Comparison of ENCODE assay signal across 11 mouse cellular contexts in genomic region chr5:145147748-145148147, GRCm38 (mm10).
"Had no signal": no experiment of that assay in that cellular context is flagged by ENCODE, and none has a peak within 500 bp of the region (broad histone marks: within the 10 kb centered on the region; RNA-seq: fewer than 3 reads in every experiment).

No protein-coding gene starts in this region.

- H3K9me3 ChIP-seq: limb, embryonic 12.5 days; lung, embryonic 15.5 days; megakaryocyte, embryonic 14.5 days; midbrain, embryonic 15.5 days; neural tube, embryonic 12.5 days had no signal

- H3K4me1 ChIP-seq: limb, embryonic 12.5 days; lung, embryonic 15.5 days; midbrain, embryonic 15.5 days; neural tube, embryonic 12.5 days had no signal

- DNase-seq: lung, postnatal 14 days; thymus, postnatal 4 days had no signal

- H3K27ac ChIP-seq: hindbrain, embryonic 14.5 days; limb, embryonic 12.5 days; lung, embryonic 15.5 days; macrophage; midbrain, embryonic 15.5 days; neural tube, embryonic 12.5 days had no signal

- H3K4me2 ChIP-seq: hindbrain, embryonic 14.5 days; limb, embryonic 12.5 days; liver, embryonic 11.5 days; lung, embryonic 15.5 days; midbrain, embryonic 11.5 days; midbrain, embryonic 15.5 days; neural tube, embryonic 12.5 days had no signal

- H3K9ac ChIP-seq: hindbrain, embryonic 14.5 days; limb, embryonic 12.5 days; lung, embryonic 15.5 days; midbrain, embryonic 15.5 days; neural tube, embryonic 12.5 days had no signal

- H3K27me3 ChIP-seq: limb, embryonic 12.5 days; lung, embryonic 15.5 days; megakaryocyte, embryonic 14.5 days; midbrain, embryonic 15.5 days; neural tube, embryonic 12.5 days had no signal

- ATAC-seq: midbrain, embryonic 15.5 days had no signal

- H3K4me3 ChIP-seq: limb, embryonic 12.5 days; lung, embryonic 15.5 days; megakaryocyte, embryonic 14.5 days; midbrain, embryonic 15.5 days; neural tube, embryonic 12.5 days had no signal
